Mouse (Mus musculus): Measurements from ENCODE around the gene Colq. TPM values are rescaled to one million over a fixed set of nuclear protein-coding genes. Genes with fewer than 3 reads are reported as not detected.

Colq gene
- total RNA-seq, 1 experiment from 2014 or later, result not detected

- no peak for ATAC-seq (replicated peaks in 1 of 2; ENCODE audit: insufficient read depth in 1 of 2, low FRiP score in 2 of 2, low TSS enrichment in 1 of 2, low read depth in 1 of 2, poor library complexity in 2 of 2, severe bottlenecking in 2 of 2)
Observed at GRCm38 (mm10) chr14:31556526-31557260, 34.5 kb downstream of the Colq start.

- ATAC-seq (replicated peaks in 1 of 2; ENCODE audit: insufficient read depth in 1 of 2, low FRiP score in 2 of 2, low TSS enrichment in 1 of 2, low read depth in 1 of 2, poor library complexity in 2 of 2, severe bottlenecking in 2 of 2), result 0 out of 4 replicates have a peak, but pooled peaks of 1 of the 2 experiments have one; percentile 6
Observed at GRCm38 (mm10) chr14:31555963-31556434, 35.1 kb downstream of the Colq start.

GRCm38 (mm10) chr14:31555021-31555420 is 36.1 kb downstream of the Colq start:
- no peak for ATAC-seq (replicated peaks in 1 of 2; ENCODE audit: insufficient read depth in 1 of 2, low FRiP score in 2 of 2, low TSS enrichment in 1 of 2, low read depth in 1 of 2, poor library complexity in 2 of 2, severe bottlenecking in 2 of 2)

- no peak for ATAC-seq (replicated peaks in 1 of 2; ENCODE audit: insufficient read depth in 1 of 2, low FRiP score in 2 of 2, low TSS enrichment in 1 of 2, low read depth in 1 of 2, poor library complexity in 2 of 2, severe bottlenecking in 2 of 2)
Observed at GRCm38 (mm10) chr14:31543885-31544442, 47.2 kb downstream of the Colq start.

GRCm38 (mm10) chr14:31537298-31537697 is 53.8 kb downstream of the Colq start:
- no peak for ATAC-seq (replicated peaks in 1 of 2; ENCODE audit: insufficient read depth in 1 of 2, low FRiP score in 2 of 2, low TSS enrichment in 1 of 2, low read depth in 1 of 2, poor library complexity in 2 of 2, severe bottlenecking in 2 of 2)

- 0 out of 4 replicates have a peak, but pooled peaks of 1 of the 2 experiments have one; percentile 13 for ATAC-seq (replicated peaks in 1 of 2; ENCODE audit: insufficient read depth in 1 of 2, low FRiP score in 2 of 2, low TSS enrichment in 1 of 2, low read depth in 1 of 2, poor library complexity in 2 of 2, severe bottlenecking in 2 of 2)
Observed at GRCm38 (mm10) chr14:31532656-31533055, 58.5 kb downstream of the Colq start.

GRCm38 (mm10) chr14:31531506-31532148 is 59.5 kb downstream of the Colq start:
- peak; percentile 91 to 95 for ATAC-seq (replicated peaks in 1 of 2; ENCODE audit: insufficient read depth in 1 of 2, low FRiP score in 2 of 2, low TSS enrichment in 1 of 2, low read depth in 1 of 2, poor library complexity in 2 of 2, severe bottlenecking in 2 of 2)

GRCm38 (mm10) chr14:31530847-31531246 is 60.3 kb downstream of the Colq start:
- ATAC-seq (replicated peaks in 1 of 2; ENCODE audit: insufficient read depth in 1 of 2, low FRiP score in 2 of 2, low TSS enrichment in 1 of 2, low read depth in 1 of 2, poor library complexity in 2 of 2, severe bottlenecking in 2 of 2), result no peak

- no peak for ATAC-seq (replicated peaks in 1 of 2; ENCODE audit: insufficient read depth in 1 of 2, low FRiP score in 2 of 2, low TSS enrichment in 1 of 2, low read depth in 1 of 2, poor library complexity in 2 of 2, severe bottlenecking in 2 of 2)
Observed at GRCm38 (mm10) chr14:31525040-31525810, 65.9 kb downstream of the Colq start.

GRCm38 (mm10) chr14:31521318-31521717 is 69.8 kb downstream of the Colq start:
- ATAC-seq (replicated peaks in 1 of 2; ENCODE audit: insufficient read depth in 1 of 2, low FRiP score in 2 of 2, low TSS enrichment in 1 of 2, low read depth in 1 of 2, poor library complexity in 2 of 2, severe bottlenecking in 2 of 2), result no peak

GRCm38 (mm10) chr14:31519165-31519564 is 72.0 kb downstream of the Colq start:
- ATAC-seq (replicated peaks in 1 of 2; ENCODE audit: insufficient read depth in 1 of 2, low FRiP score in 2 of 2, low TSS enrichment in 1 of 2, low read depth in 1 of 2, poor library complexity in 2 of 2, severe bottlenecking in 2 of 2), result no peak

GRCm38 (mm10) chr14:31515895-31516294 is 75.2 kb downstream of the Colq start:
- ATAC-seq (replicated peaks in 1 of 2; ENCODE audit: insufficient read depth in 1 of 2, low FRiP score in 2 of 2, low TSS enrichment in 1 of 2, low read depth in 1 of 2, poor library complexity in 2 of 2, severe bottlenecking in 2 of 2), result no peak

- no peak for ATAC-seq (replicated peaks in 1 of 2; ENCODE audit: insufficient read depth in 1 of 2, low FRiP score in 2 of 2, low TSS enrichment in 1 of 2, low read depth in 1 of 2, poor library complexity in 2 of 2, severe bottlenecking in 2 of 2)
Observed at GRCm38 (mm10) chr14:31510322-31510721, 80.8 kb downstream of the Colq start.

GRCm38 (mm10) chr14:31509911-31510310 is 81.2 kb downstream of the Colq start:
- no peak for ATAC-seq (replicated peaks in 1 of 2; ENCODE audit: insufficient read depth in 1 of 2, low FRiP score in 2 of 2, low TSS enrichment in 1 of 2, low read depth in 1 of 2, poor library complexity in 2 of 2, severe bottlenecking in 2 of 2)

GRCm38 (mm10) chr14:31506456-31506855 is 84.7 kb downstream of the Colq start:
- ATAC-seq (replicated peaks in 1 of 2; ENCODE audit: insufficient read depth in 1 of 2, low FRiP score in 2 of 2, low TSS enrichment in 1 of 2, low read depth in 1 of 2, poor library complexity in 2 of 2, severe bottlenecking in 2 of 2), result no peak

- ATAC-seq (replicated peaks in 1 of 2; ENCODE audit: insufficient read depth in 1 of 2, low FRiP score in 2 of 2, low TSS enrichment in 1 of 2, low read depth in 1 of 2, poor library complexity in 2 of 2, severe bottlenecking in 2 of 2), result no peak
Observed at GRCm38 (mm10) chr14:31503406-31503805, 87.7 kb downstream of the Colq start.

GRCm38 (mm10) chr14:31499526-31499925 is 91.6 kb downstream of the Colq start:
- ATAC-seq (replicated peaks in 1 of 2; ENCODE audit: insufficient read depth in 1 of 2, low FRiP score in 2 of 2, low TSS enrichment in 1 of 2, low read depth in 1 of 2, poor library complexity in 2 of 2, severe bottlenecking in 2 of 2), result no peak

All from hematopoietic stem cell, adult 5-6 weeks (primary cell).